In the genomic region with DNA sequence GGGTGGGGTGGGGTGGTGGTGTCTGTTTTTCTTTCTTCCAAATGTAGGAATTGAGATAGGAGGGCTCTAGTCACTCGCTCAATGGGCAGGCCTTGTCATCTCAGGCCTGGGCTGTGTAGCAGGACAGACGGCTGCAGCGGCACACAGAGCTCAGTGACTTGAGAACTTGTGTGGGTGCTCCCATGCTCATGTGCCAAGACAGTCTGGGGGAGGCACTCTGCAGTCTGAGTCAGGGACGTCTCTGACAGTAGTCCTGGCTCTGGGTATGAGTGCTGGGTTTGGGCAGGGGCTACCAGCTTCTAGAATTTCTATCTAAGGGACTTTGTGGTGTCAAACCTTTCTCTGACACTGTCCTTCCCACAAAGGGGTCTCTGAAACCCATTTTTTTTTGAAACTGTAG, we compare ENCODE assay signal across 5 mouse cellular contexts.
"Had no signal": no experiment of that assay in that cellular context is flagged by ENCODE, and none has a peak within 500 bp of the region (broad histone marks: within the 10 kb centered on the region; RNA-seq: fewer than 3 reads in every experiment).

No protein-coding gene starts in this region.

- H3K36me3 ChIP-seq: neural tube, embryonic 13.5 days; neural tube, embryonic 15.5 days; stomach, embryonic 15.5 days had no signal

- DNase-seq: thymus, adult 18-20 months had no signal

- H3K9me3 ChIP-seq: neural tube, embryonic 13.5 days; neural tube, embryonic 15.5 days; stomach, embryonic 15.5 days had no signal

- H3K27ac ChIP-seq: neural tube, embryonic 13.5 days; neural tube, embryonic 15.5 days; stomach, embryonic 15.5 days; stomach, postnatal 0 days had no signal

- H3K4me1 ChIP-seq: neural tube, embryonic 13.5 days; stomach, embryonic 15.5 days had no signal

- H3K4me3 ChIP-seq: neural tube, embryonic 13.5 days; neural tube, embryonic 15.5 days; stomach, embryonic 15.5 days had no signal

- H3K9ac ChIP-seq: neural tube, embryonic 13.5 days; neural tube, embryonic 15.5 days; stomach, embryonic 15.5 days had no signal

- H3K27me3 ChIP-seq: neural tube, embryonic 13.5 days; neural tube, embryonic 15.5 days; stomach, embryonic 15.5 days had no signal

- H3K4me2 ChIP-seq: neural tube, embryonic 13.5 days; neural tube, embryonic 15.5 days; stomach, embryonic 15.5 days had no signal
